Mouse (Mus musculus) kidney, postnatal 10 days (tissue): Measurements from ENCODE around the gene Slc51a.
A peak's percentile ranks its signal among the peaks of the same experiment; 100 is the strongest.
"Not testable (repeated sequence)": the region's sequence is repeated elsewhere in the genome, so short reads cannot be mapped to it uniquely, and the experiment has no call there.

Source experiments
- DNase-seq: peaks from one replicate; pipeline ENCODE4 v3.0.0; 2021; ENCODE audit warnings: mixed read lengths

Gene Slc51a

DNA sequence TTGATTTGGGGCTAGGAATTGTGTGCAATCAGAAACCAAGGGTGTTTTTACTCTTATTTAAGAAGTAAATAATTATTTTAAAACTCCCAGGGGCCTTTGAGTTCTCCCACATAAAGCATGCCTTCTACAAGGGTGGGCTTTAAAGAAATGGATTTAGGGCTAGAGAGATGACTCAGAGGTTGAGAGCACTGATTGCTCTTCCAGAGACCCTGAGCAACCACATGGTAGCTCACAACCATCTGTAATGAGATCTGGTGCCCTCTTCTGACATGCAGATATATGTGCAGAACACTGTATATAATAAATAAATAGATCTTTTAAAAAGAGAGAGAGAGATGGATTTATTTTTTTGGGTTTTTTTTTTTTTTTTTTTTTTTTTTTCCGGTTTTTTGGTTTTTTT is 22.8 kb downstream of the Slc51a start:
- no peak for DNase-seq

GRCm38 (mm10) chr16:32463426-32463825 is 24.3 kb downstream of the Slc51a start:
- no peak for DNase-seq

DNA sequence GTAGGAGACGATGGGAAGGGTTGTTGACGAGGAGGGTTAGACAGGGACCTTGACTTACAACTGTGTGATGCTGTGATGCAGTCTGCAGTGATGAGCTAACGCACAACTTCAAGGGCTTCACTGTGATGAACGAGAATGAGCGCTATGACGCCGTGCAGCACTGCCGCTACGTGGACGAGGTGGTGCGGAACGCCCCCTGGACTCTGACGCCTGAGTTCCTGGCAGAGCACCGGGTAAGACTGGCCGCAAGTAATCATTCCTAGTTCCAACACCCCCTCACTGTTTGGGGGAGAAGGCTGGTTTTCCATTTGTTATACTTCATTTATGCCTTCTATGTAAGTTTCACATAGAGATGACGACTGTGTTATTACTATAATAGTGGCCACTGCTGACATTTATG is 24.7 kb downstream of the Slc51a start:
- no peak for DNase-seq

- no peak for DNase-seq
These were observed 26.0 kb downstream of the Slc51a start for GRCm38 (mm10) chr16:32461713-32462112.

- DNase-seq, result no peak
These were observed 27.2 kb downstream of the Slc51a start for GRCm38 (mm10) chr16:32460518-32460917.

- peak; percentile 69 for DNase-seq
These were observed 29.9 kb downstream of the Slc51a start for GRCm38 (mm10) chr16:32457589-32458386.

DNA sequence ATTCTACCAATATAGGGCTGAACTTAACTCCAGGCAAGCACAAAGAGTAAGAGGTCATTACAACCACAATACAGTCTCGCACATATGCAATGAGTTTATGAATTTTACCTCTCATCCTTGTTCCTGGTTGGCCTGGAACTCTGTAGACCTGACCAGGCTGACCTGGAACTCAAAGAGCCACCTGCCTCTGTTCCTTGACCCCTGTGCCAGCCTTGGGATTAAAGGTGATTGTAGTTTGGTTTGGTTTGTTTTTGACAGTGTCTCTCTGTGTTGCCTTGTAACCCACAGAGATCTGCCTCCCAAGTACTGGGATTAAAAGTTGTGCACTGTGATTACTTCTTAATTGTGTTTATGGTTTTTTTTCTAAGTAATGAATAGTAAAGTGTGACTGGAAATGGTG is 30.9 kb downstream of the Slc51a start:
- no peak for DNase-seq

DNA sequence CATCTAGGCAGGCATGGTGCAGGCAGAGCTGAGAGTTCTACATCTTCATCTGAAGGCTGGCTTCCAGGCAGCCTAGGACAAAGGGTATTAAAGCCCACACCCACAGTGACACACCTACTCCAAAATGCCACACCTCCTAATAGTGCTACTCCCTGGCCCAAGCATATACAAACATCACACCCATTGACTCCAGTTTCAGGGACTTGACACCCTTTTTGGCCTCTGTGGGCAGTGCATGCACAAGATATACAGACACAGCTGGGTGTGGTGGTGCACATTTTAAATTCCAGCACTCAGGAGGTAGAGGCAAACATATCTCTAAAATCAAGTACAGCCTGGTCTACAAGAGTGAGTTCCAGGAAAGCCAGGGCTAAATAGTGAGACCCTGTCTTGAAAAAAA is 31.6 kb downstream of the Slc51a start:
- no peak for DNase-seq

- DNase-seq, result no peak
These were observed 33.0 kb downstream of the Slc51a start for GRCm38 (mm10) chr16:32454646-32455045.

GRCm38 (mm10) chr16:32453102-32453501 is 34.6 kb downstream of the Slc51a start:
- DNase-seq, result no peak

DNA sequence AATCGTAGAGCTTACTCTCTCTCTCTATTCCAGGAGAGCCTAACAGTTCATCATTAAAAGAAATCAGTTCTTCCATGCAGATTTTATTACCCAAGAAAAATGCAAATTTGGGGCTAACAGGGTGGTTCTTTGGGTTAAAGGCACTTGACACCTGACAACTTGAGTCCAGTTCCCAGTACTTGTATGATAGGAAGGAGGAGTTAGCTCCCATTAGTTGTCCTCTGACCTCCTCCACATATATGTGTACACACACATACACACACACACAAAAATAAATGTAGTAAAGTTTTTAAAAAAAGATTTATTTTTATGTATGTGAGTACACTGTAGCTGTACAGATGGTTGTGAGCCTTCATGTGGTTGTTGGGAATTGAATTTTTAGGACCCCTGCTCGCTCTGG is 37.5 kb downstream of the Slc51a start:
- no peak for DNase-seq

- DNase-seq, result no peak
These were observed 38.0 kb downstream of the Slc51a start for GRCm38 (mm10) chr16:32449665-32450064.

- DNase-seq, result no peak
These were observed 41.0 kb downstream of the Slc51a start for GRCm38 (mm10) chr16:32446563-32447138.

GRCm38 (mm10) chr16:32445558-32445957 is 42.1 kb downstream of the Slc51a start:
- no peak for DNase-seq

DNA sequence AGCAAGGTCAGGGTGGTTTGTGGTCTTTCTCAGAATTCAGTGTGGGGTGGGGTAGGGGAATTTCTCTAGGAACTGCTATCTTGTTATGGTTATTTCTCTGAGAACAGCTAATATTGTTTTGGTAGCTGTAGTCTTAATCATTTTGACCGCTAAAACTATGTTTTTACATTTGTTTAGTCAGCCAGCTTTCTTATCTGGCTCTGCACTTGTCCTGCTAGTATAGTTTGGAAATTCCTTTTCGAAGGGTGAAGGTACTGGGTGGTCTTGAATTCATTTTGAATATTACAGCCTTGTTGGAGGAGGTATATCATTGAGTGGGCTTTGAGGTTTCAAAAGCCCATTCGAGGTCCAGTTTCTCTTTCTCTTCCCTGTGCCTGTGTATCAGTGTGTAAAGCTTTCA is 43.1 kb downstream of the Slc51a start:
- DNase-seq, result not testable (repeated sequence)

DNA sequence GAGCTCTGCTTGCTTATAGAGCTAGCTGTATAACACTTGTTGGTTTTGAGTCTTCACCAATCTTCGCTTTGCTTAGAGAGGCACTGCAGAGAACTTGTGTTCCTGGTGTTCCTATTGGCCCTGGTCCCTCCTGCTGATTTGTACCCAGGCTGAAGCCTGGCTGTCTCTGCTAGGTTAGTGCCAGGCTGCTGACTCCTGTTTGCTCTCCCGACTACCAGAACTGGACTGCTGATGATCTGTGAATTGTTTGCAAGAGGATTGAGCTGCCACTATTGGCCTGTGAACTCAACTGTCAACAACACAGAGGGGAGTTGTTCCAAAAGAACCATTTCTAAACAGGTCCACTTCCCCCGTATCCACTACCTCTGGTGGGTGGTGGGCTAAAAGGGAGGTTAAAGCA is 46.2 kb downstream of the Slc51a start:
- DNase-seq, result no peak

GRCm38 (mm10) chr16:32437266-32437665 is 50.4 kb downstream of the Slc51a start:
- DNase-seq, result no peak

- DNase-seq, result no peak
These were observed 51.0 kb downstream of the Slc51a start for GRCm38 (mm10) chr16:32436657-32437056.

- no peak for DNase-seq
These were observed 53.0 kb downstream of the Slc51a start for GRCm38 (mm10) chr16:32434691-32435090.

- DNase-seq, result peak; percentile 16
These were observed 53.6 kb downstream of the Slc51a start for GRCm38 (mm10) chr16:32434066-32434465.

DNA sequence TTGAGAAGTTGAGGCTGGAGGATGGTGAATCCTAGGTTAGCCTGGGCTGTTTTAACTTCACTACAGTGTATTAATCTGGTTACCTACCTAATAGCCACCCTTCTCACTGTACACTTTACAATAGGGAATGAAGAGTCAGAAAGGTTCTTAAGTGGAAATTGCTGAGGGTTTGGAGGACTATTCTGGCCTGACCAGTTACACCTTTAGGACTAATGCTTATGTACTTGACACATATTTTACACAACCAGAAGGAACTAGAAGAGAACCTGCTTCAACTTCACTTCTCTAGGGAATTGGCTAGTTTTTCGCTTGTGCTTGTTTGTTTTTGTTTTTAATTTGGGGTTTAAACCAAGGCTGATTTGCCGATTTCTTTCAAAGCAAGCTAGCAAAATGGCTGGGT is 54.5 kb downstream of the Slc51a start:
- DNase-seq, result no peak

- no peak for DNase-seq
These were observed 55.8 kb downstream of the Slc51a start for GRCm38 (mm10) chr16:32431926-32432325.

DNA sequence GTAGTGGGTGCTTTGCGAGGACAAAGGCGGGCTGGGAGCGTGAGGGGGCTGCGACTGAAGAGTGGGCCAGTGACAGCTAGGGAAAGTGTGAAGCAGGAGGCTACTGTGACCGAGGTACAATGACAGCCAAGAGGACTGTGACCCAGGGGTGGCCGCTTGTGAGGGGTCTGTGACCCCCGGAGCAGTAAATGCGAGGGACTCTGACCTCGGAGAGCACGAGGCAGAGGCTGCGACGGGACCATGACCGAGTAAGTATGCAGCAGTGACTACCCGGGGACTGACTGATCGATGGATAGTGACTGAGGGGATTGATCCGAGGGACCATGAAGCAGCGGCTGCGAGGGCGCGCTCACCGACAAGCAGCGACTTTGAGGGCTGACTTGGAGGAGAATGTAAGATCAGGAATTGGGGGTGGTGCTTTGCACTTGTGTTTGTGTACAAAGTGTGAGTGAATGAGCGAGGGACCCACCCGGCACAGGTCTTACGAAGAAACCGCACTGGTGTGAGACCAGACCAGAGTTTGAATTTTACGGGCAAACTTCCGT is 56.6 kb downstream of the Slc51a start:
- DNase-seq, result no peak

DNA sequence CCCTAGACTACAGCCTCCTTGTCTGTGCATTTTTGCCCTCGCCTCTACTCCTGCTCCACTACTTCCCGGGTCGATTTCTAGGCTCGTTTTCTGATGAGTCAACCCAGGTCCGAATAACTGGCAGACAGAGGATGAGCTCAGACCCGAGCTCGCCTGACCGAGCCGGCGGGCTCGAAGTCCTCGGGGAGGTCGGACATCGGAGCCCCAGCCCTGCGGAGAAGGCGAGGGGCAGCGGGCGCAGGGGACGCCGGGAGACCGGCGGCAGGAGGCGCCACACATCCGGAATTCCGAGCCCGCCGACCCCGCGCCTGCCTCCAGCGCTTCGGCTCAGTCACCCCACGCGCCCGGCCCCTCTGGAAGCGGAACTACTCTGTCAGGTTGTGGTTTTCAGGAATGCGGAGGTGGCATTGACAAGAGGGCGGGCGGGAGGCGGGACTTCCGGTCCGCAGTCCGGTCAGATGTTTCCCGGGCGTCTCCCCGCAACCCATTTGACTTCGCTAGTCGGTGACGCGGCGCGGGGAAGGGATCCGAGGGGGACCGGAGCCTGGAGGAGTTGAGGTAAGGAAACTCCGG is 57.1 kb downstream of the Slc51a start, which contains the start of gene Pcyt1a:
Gene Pcyt1a (plus strand): TSS at position 448 of the 573 bp plus-strand sequence.
- peak; percentile 96 for DNase-seq
